Mouse (Mus musculus): ENCODE measurements around the gene Zcchc14. TPM values are rescaled to one million over a fixed set of nuclear protein-coding genes. Genes with fewer than 3 reads are reported as not detected.

Zcchc14 gene
- polyA plus RNA-seq, 1 experiment from 2014 or later = 26.9 TPM

GRCm38 (mm10) chr8:121654131-121654530, 1.4 kb upstream of the Zcchc14 start:
- peak overlapping the region; percentile 61 for H3K4me3 ChIP-seq (ENCODE audit: low read length)
- H3K27me3 ChIP-seq (ENCODE audit: control insufficient read depth, insufficient read depth, low read length) = no peaks in the 10 kb centered on the region
- 86% methylated on average over 4 of the region's 4 CpGs for WGBS
- peaks cover 24% of the 10 kb centered on the region for H3K4me1 ChIP-seq (ENCODE audit: control insufficient read depth, insufficient read depth, low read length)
- H3K9ac ChIP-seq (ENCODE audit: low read depth, low read length) = peak overlapping the region; percentile 82
- no peaks in the 10 kb centered on the region for H3K9me3 ChIP-seq (ENCODE audit: control insufficient read depth, low read length)
- no peak for ATAC-seq (ENCODE audit: low FRiP score, low TSS enrichment)
- H3K36me3 ChIP-seq (ENCODE audit: control insufficient read depth, insufficient read depth, low read length) = no peaks in the 10 kb centered on the region
- H3K27ac ChIP-seq (ENCODE audit: low read depth, low read length) = no peak overlapping the region
- peak overlapping the region; percentile 97 for H3K4me2 ChIP-seq (replicated peaks; ENCODE audit: low read depth, low read length)

- peak overlapping the region; percentile 61 for H3K4me3 ChIP-seq (ENCODE audit: low read length)
- ATAC-seq (ENCODE audit: low FRiP score, low TSS enrichment) = no peak; the same call in 1 of the 2 replicates
These were observed 779 bp upstream of the Zcchc14 start for GRCm38 (mm10) chr8:121653340-121654019.

GRCm38 (mm10) chr8:121651874-121652361, 783 bp downstream of the Zcchc14 start:
- H3K4me1 ChIP-seq (ENCODE audit: control insufficient read depth, insufficient read depth, low read length) = peaks cover 39% of the 10 kb centered on the region
- ATAC-seq (ENCODE audit: low FRiP score, low TSS enrichment) = no peak

More at GRCm38 (mm10) chr8:121653340-121654019, 779 bp upstream of the Zcchc14 start:
- no peaks in the 10 kb centered on the region for H3K9me3 ChIP-seq (ENCODE audit: control insufficient read depth, low read length)
- peaks cover 31% of the 10 kb centered on the region for H3K4me1 ChIP-seq (ENCODE audit: control insufficient read depth, insufficient read depth, low read length)
- peak overlapping the region; percentile 82 for H3K9ac ChIP-seq (ENCODE audit: low read depth, low read length)
- H3K36me3 ChIP-seq (ENCODE audit: control insufficient read depth, insufficient read depth, low read length) = peaks cover 2% of the 10 kb centered on the region; the same call in 1 of the 2 replicates
- no peaks in the 10 kb centered on the region for H3K27me3 ChIP-seq (ENCODE audit: control insufficient read depth, insufficient read depth, low read length)
- peak overlapping the region; percentile 92 for H3K27ac ChIP-seq (ENCODE audit: low read depth, low read length)
- WGBS = 2% methylated on average over 31 of the region's 31 CpGs
- H3K4me2 ChIP-seq (replicated peaks; ENCODE audit: low read depth, low read length) = peak overlapping the region; percentile 97

GRCm38 (mm10) chr8:121651308-121651873, 1.3 kb downstream of the Zcchc14 start:
- no peak for ATAC-seq (ENCODE audit: low FRiP score, low TSS enrichment)
- H3K4me3 ChIP-seq (ENCODE audit: low read length) = peak overlapping the region; percentile 61
- H3K4me1 ChIP-seq (ENCODE audit: control insufficient read depth, insufficient read depth, low read length) = peaks cover 39% of the 10 kb centered on the region
- H3K27me3 ChIP-seq (ENCODE audit: control insufficient read depth, insufficient read depth, low read length) = no peaks in the 10 kb centered on the region
- 17% methylated on average over 40 of the region's 47 CpGs for WGBS
- peak overlapping the region; percentile 79 for H3K9ac ChIP-seq (ENCODE audit: low read depth, low read length)
- peaks cover 5% of the 10 kb centered on the region; the same call in 1 of the 2 replicates for H3K36me3 ChIP-seq (ENCODE audit: control insufficient read depth, insufficient read depth, low read length)
- no peak overlapping the region for H3K27ac ChIP-seq (ENCODE audit: low read depth, low read length)
- H3K9me3 ChIP-seq (ENCODE audit: control insufficient read depth, low read length) = no peaks in the 10 kb centered on the region
- H3K4me2 ChIP-seq (replicated peaks; ENCODE audit: low read depth, low read length) = peak overlapping the region; percentile 98

More at GRCm38 (mm10) chr8:121651874-121652361, 783 bp downstream of the Zcchc14 start:
- Histone ChIP-seq H3K27ac (ENCODE audit: low read depth, low read length) (no peak overlapping the region), H3K27me3 (ENCODE audit: control insufficient read depth, insufficient read depth, low read length) (no peaks in the 10 kb centered on the region), H3K4me3 (ENCODE audit: low read length) (peak overlapping the region; percentile 61), H3K9ac (ENCODE audit: low read depth, low read length) (peak overlapping the region; percentile 79), H3K36me3 (ENCODE audit: control insufficient read depth, insufficient read depth, low read length) (peaks cover 5% of the 10 kb centered on the region; the same call in 1 of the 2 replicates), H3K9me3 (ENCODE audit: control insufficient read depth, low read length) (no peaks in the 10 kb centered on the region), H3K4me2 (replicated peaks; ENCODE audit: low read depth, low read length) (peak overlapping the region; percentile 98)
- WGBS = under 1% methylated on average over 48 of the region's 56 CpGs

GRCm38 (mm10) chr8:121650389-121651307, 2.1 kb downstream of the Zcchc14 start:
- Histone ChIP-seq H3K36me3 (ENCODE audit: control insufficient read depth, insufficient read depth, low read length) (peaks cover 5% of the 10 kb centered on the region; the same call in 1 of the 2 replicates), H3K4me3 (ENCODE audit: low read length) (peak overlapping the region; percentile 61), H3K9ac (ENCODE audit: low read depth, low read length) (peak overlapping the region; percentile 79; the same call in 1 of the 2 replicates), H3K27me3 (ENCODE audit: control insufficient read depth, insufficient read depth, low read length) (no peaks in the 10 kb centered on the region), H3K4me1 (ENCODE audit: control insufficient read depth, insufficient read depth, low read length) (peaks cover 39% of the 10 kb centered on the region), H3K27ac (ENCODE audit: low read depth, low read length) (no peak overlapping the region), H3K4me2 (replicated peaks; ENCODE audit: low read depth, low read length) (peak overlapping the region; percentile 98), H3K9me3 (ENCODE audit: control insufficient read depth, low read length) (no peaks in the 10 kb centered on the region)
- ATAC-seq (ENCODE audit: low FRiP score, low TSS enrichment) = no peak
- WGBS = 63% methylated on average over 20 of the region's 20 CpGs

- Histone ChIP-seq H3K9ac (ENCODE audit: low read depth, low read length) (peak overlapping the region; percentile 79), H3K36me3 (ENCODE audit: control insufficient read depth, insufficient read depth, low read length) (peaks cover 5% of the 10 kb centered on the region; the same call in 1 of the 2 replicates), H3K4me3 (ENCODE audit: low read length) (peak overlapping the region; percentile 61), H3K4me2 (replicated peaks; ENCODE audit: low read depth, low read length) (peak overlapping the region; percentile 98), H3K27me3 (ENCODE audit: control insufficient read depth, insufficient read depth, low read length) (no peaks in the 10 kb centered on the region), H3K4me1 (ENCODE audit: control insufficient read depth, insufficient read depth, low read length) (peaks cover 40% of the 10 kb centered on the region), H3K27ac (ENCODE audit: low read depth, low read length) (no peak overlapping the region), H3K9me3 (ENCODE audit: control insufficient read depth, low read length) (no peaks in the 10 kb centered on the region)
- 68% methylated on average over 10 of the region's 10 CpGs for WGBS
- ATAC-seq (ENCODE audit: low FRiP score, low TSS enrichment) = no peak
These were observed 2.8 kb downstream of the Zcchc14 start for GRCm38 (mm10) chr8:121649904-121650303.

- ATAC-seq (ENCODE audit: low FRiP score, low TSS enrichment) = no peak
- peak overlapping the region; percentile 79; the same call in 1 of the 2 replicates for H3K9ac ChIP-seq (ENCODE audit: low read depth, low read length)
- no peak overlapping the region for H3K27ac ChIP-seq (ENCODE audit: low read depth, low read length)
- peak overlapping the region; percentile 98; the same call in 1 of the 2 replicates for H3K4me2 ChIP-seq (replicated peaks; ENCODE audit: low read depth, low read length)
- H3K4me1 ChIP-seq (ENCODE audit: control insufficient read depth, insufficient read depth, low read length) = peaks cover 43% of the 10 kb centered on the region
- no peaks in the 10 kb centered on the region for H3K27me3 ChIP-seq (ENCODE audit: control insufficient read depth, insufficient read depth, low read length)
- WGBS = 80% methylated on average over 5 of the region's 5 CpGs
- peaks cover 5% of the 10 kb centered on the region; the same call in 1 of the 2 replicates for H3K36me3 ChIP-seq (ENCODE audit: control insufficient read depth, insufficient read depth, low read length)
- H3K9me3 ChIP-seq (ENCODE audit: control insufficient read depth, low read length) = no peaks in the 10 kb centered on the region
- no peak overlapping the region for H3K4me3 ChIP-seq (ENCODE audit: low read length)
These were observed 3.3 kb downstream of the Zcchc14 start for GRCm38 (mm10) chr8:121649423-121649822.

GRCm38 (mm10) chr8:121648451-121648850, 4.2 kb downstream of the Zcchc14 start:
- Histone ChIP-seq H3K27ac (ENCODE audit: low read depth, low read length) (no peak overlapping the region), H3K36me3 (ENCODE audit: control insufficient read depth, insufficient read depth, low read length) (peaks cover 5% of the 10 kb centered on the region; the same call in 1 of the 2 replicates), H3K9me3 (ENCODE audit: control insufficient read depth, low read length) (no peaks in the 10 kb centered on the region), H3K4me2 (replicated peaks; ENCODE audit: low read depth, low read length) (no peak overlapping the region; the same call in 1 of the 2 replicates), H3K9ac (ENCODE audit: low read depth, low read length) (peak overlapping the region; percentile 18; the same call in 1 of the 2 replicates), H3K4me1 (ENCODE audit: control insufficient read depth, insufficient read depth, low read length) (peaks cover 46% of the 10 kb centered on the region), H3K27me3 (ENCODE audit: control insufficient read depth, insufficient read depth, low read length) (no peaks in the 10 kb centered on the region), H3K4me3 (ENCODE audit: low read length) (no peak overlapping the region)
- ATAC-seq (ENCODE audit: low FRiP score, low TSS enrichment) = no peak
- WGBS = 57% methylated on average over 16 of the region's 16 CpGs
